Mouse (Mus musculus) intestine, postnatal 0 days (tissue): ENCODE results near the gene Polr3f. TPM values are rescaled to one million over a fixed set of nuclear protein-coding genes. Genes with fewer than 3 reads are reported as not detected.

Source experiments
- ATAC-seq: fragments of 200-750 bp; cut with Nextera tagmentation; 2 replicates; pipeline ENCODE4 v1.8.0; 2017; ENCODE audit warnings: mild to moderate bottlenecking, moderate TSS enrichment, moderate library complexity
- H3K27ac ChIP-seq: fragments of 300-500 bp; sonication (generic); 2 replicates; pipeline ENCODE4 v1.5.1; 2014; ENCODE audit warnings: mild to moderate bottlenecking, low read depth, low read length, moderate library complexity
- H3K27me3 ChIP-seq: fragments of 300-500 bp; sonication (generic); replicated peaks from 2 replicates; pipeline ENCODE4 v1.6.1; 2014; ENCODE audit warnings: low read length, mixed read lengths; ENCODE audit not compliant: control insufficient read depth, insufficient read depth
- H3K36me3 ChIP-seq: fragments of 300-500 bp; sonication (generic); 2 replicates; pipeline ENCODE4 v1.6.1; 2014; ENCODE audit warnings: mild to moderate bottlenecking, moderate library complexity; ENCODE audit not compliant: control insufficient read depth, insufficient read depth
- H3K4me1 ChIP-seq: fragments of 300-500 bp; sonication (generic); replicated peaks from 2 replicates; pipeline ENCODE4 v1.6.1; 2014; ENCODE audit warnings: antibody characterized with exemption, low read length, mixed read lengths; ENCODE audit not compliant: control insufficient read depth, insufficient read depth
- H3K4me2 ChIP-seq: fragments of 300-500 bp; sonication (generic); replicated peaks from 2 replicates; pipeline ENCODE4 v1.6.1; 2014; ENCODE audit warnings: low read depth, mild to moderate bottlenecking, moderate library complexity
- H3K4me3 ChIP-seq: fragments of 300-500 bp; sonication (generic); 2 replicates; pipeline ENCODE4 v1.5.1; 2014; ENCODE audit warnings: low read depth, low read length
- H3K9ac ChIP-seq: fragments of 300-500 bp; sonication (generic); 2 replicates; pipeline ENCODE4 v1.6.1; 2014; ENCODE audit warnings: mild to moderate bottlenecking, low read depth, low read length
- H3K9me3 ChIP-seq: fragments of 300-500 bp; sonication (generic); 2 replicates; pipeline ENCODE4 v1.6.1; 2016; ENCODE audit warnings: mixed run types; ENCODE audit not compliant: control insufficient read depth
- CTCF ChIP-seq: sonication (generic); IDR thresholded peaks from 2 replicates; pipeline ENCODE4 v1.5.1; 2016; ENCODE audit warnings: low read depth, mild to moderate bottlenecking, control low read depth, antibody characterized with exemption, moderate library complexity
- WGBS: fragments of 180-500 bp; shearing (Covaris S2); extraction: QIAGEN DNeasy Blood & Tissue Kit; methylation state at CpG from one replicate; pipeline ENCODE4 v1.1.7; 2014; 5-methylcytosine and 5-hydroxymethylcytosine counted together
- polyA plus RNA-seq: library from polyadenylated mRNA; unstranded; fragments of >200 nt; fragmentation: Nextera tagmentation; extraction: Ambion mirVana; gene quantifications from 2 replicates; pipeline ENCODE4 v1.2.1, GENCODE M21; 2015

The Polr3f gene
- polyA plus RNA-seq, 1 experiment from 2014 or later: 6.7 TPM

DNA sequence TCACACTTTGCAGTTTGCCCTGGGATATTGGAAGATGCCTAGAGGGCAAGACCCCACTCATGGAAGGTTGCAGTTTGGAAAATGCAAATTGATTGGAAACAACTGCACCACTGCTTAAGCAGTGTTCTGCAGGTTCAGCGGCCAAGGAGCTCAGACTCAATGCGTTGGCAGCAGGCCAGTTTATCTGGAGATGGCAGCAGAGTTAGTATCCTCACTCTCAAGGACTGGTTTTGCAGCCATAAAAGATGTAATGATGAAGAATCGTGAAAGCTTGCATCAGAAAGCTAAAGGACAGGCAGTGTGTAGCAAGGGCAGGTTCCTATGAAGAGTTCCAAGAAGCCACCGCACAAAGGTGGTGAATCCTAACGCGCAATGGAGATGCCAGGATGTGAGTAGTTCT lies 25.4 kb upstream of the Polr3f start:
- H3K4me3 ChIP-seq: no peak overlapping the region
- no peaks in the 10 kb centered on the region for H3K4me1 ChIP-seq
- H3K27me3 ChIP-seq: no peaks in the 10 kb centered on the region
- ATAC-seq: no peak
- 78% methylated on average over 6 of the region's 6 CpGs for WGBS
- H3K36me3 ChIP-seq: no peaks in the 10 kb centered on the region
- no peak for TF ChIP-seq CTCF
- H3K4me2 ChIP-seq: no peak overlapping the region
- no peaks in the 10 kb centered on the region for H3K9me3 ChIP-seq
- H3K9ac ChIP-seq: no peak overlapping the region
- H3K27ac ChIP-seq: no peak overlapping the region

GRCm38 (mm10) chr2:144514619-144515018 lies 12.9 kb upstream of the Polr3f start:
- H3K27ac ChIP-seq: no peak overlapping the region
- H3K4me2 ChIP-seq: no peak overlapping the region
- no peak overlapping the region for H3K9ac ChIP-seq
- no peaks in the 10 kb centered on the region for H3K36me3 ChIP-seq
- no peaks in the 10 kb centered on the region for H3K4me1 ChIP-seq
- WGBS: 77% methylated on average over 3 of the region's 3 CpGs
- H3K9me3 ChIP-seq: no peaks in the 10 kb centered on the region
- no peaks in the 10 kb centered on the region for H3K27me3 ChIP-seq
- ATAC-seq: no peak
- TF ChIP-seq CTCF: no peak
- no peak overlapping the region for H3K4me3 ChIP-seq

GRCm38 (mm10) chr2:144519772-144520171 lies 7.7 kb upstream of the Polr3f start:
- Histone ChIP-seq H3K27ac (no peak overlapping the region), H3K27me3 (no peaks in the 10 kb centered on the region), H3K4me3 (no peak overlapping the region), H3K4me1 (no peaks in the 10 kb centered on the region), H3K36me3 (no peaks in the 10 kb centered on the region), H3K4me2 (no peak overlapping the region), H3K9ac (no peak overlapping the region), H3K9me3 (no peaks in the 10 kb centered on the region)
- no peak for TF ChIP-seq CTCF
- no peak for ATAC-seq
- 46% methylated on average over 3 of the region's 3 CpGs for WGBS

- no peaks in the 10 kb centered on the region for H3K27me3 ChIP-seq
- 53% methylated on average over 10 of the region's 10 CpGs for WGBS
Observed at GRCm38 (mm10) chr2:144525856-144526255, 1.7 kb upstream of the Polr3f start.

DNA sequence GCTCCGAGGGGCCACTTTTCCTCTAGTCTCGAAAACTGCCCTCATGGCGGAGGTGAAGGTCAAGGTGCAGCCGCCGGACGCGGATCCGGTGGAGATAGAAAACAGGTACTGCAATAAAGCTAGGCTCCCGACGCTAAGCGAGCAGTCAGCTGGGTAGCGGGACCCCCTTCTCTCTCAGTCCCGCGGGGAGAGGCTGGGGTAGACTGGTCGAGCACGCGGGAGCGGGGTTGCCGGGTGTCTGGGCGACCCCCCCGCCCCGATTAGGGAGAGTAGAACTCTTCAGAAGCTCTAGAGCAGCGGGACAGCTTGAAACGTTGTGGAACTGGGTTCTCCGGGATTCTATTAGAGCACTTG lies 280 bp downstream of the Polr3f start:
- WGBS: under 1% methylated on average over 25 of the region's 25 CpGs
- Histone ChIP-seq H3K9ac (peak overlapping the region; percentile 94), H3K36me3 (peaks cover 5% of the 10 kb centered on the region), H3K4me1 (0 out of 2 replicates have a peak, but pooled peaks cover 7% of the 10 kb centered on the region), H3K4me2 (peak overlapping the region; percentile 91), H3K4me3 (peak overlapping the region; percentile 93), H3K9me3 (no peaks in the 10 kb centered on the region), H3K27ac (peak overlapping the region; percentile 90), H3K27me3 (no peaks in the 10 kb centered on the region)
- no peak for TF ChIP-seq CTCF
- no peak; the same call in 1 of the 2 replicates for ATAC-seq

More at GRCm38 (mm10) chr2:144525856-144526255, 1.7 kb upstream of the Polr3f start:
- Histone ChIP-seq H3K9ac (no peak overlapping the region), H3K4me1 (0 out of 2 replicates have a peak, but pooled peaks cover 7% of the 10 kb centered on the region), H3K36me3 (no peaks in the 10 kb centered on the region; the same call in 1 of the 2 replicates), H3K4me3 (no peak overlapping the region), H3K4me2 (no peak overlapping the region), H3K9me3 (no peaks in the 10 kb centered on the region), H3K27ac (no peak overlapping the region)
- no peak for ATAC-seq
- TF ChIP-seq CTCF: no peak

DNA sequence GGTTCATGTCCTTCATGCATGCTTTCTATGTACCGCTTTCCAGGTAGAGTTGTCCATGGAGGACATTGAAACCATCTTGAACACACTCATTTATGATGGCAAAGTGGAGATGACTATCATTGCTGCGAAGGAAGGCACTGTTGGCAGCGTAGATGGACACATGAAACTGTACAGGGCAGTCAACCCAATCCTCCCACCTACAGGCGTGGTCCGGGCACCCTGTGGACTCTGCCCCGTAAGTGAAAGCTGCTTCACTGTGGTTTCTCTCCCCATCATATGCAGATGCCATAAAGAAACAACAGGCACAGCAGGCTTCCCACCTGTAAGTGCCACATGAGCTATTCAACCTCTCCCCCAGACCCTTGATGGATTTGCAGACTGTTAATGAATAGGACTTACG lies 9.6 kb downstream of the Polr3f start:
- 91% methylated on average over 7 of the region's 7 CpGs for WGBS
- Histone ChIP-seq H3K9me3 (no peaks in the 10 kb centered on the region), H3K4me3 (no peak overlapping the region), H3K4me1 (no peaks in the 10 kb centered on the region), H3K9ac (no peak overlapping the region), H3K27ac (no peak overlapping the region), H3K4me2 (no peak overlapping the region), H3K27me3 (no peaks in the 10 kb centered on the region), H3K36me3 (peaks cover 67% of the 10 kb centered on the region)
- no peak for ATAC-seq
- TF ChIP-seq CTCF: no peak

DNA sequence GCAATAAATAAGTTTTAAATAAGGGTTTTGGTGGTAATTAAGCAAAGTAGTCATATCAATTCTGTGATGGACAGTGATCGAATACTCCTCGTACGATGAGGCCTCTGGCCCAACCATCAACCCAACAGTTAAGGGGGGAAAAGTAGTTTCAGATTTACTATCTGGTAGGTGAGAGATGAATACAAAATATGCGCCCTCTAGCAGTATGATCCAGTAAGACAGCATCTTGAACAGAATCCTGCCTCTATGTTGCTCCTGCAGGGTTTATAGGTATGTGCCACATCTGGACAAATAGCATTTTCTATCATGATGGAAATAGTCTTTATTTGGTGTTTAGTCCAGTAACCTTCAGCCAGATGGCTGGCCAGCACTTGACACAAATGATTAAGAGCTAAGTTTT lies 13.7 kb downstream of the Polr3f start:
- peaks cover 52% of the 10 kb centered on the region for H3K36me3 ChIP-seq
- no peak for ATAC-seq
- H3K4me1 ChIP-seq: no peaks in the 10 kb centered on the region
- H3K9me3 ChIP-seq: no peaks in the 10 kb centered on the region
- 90% methylated on average over 4 of the region's 4 CpGs for WGBS
- TF ChIP-seq CTCF: peak; percentile 48
- no peak overlapping the region for H3K27ac ChIP-seq
- H3K4me2 ChIP-seq: no peak overlapping the region
- H3K9ac ChIP-seq: no peak overlapping the region
- no peaks in the 10 kb centered on the region for H3K27me3 ChIP-seq
- no peak overlapping the region for H3K4me3 ChIP-seq
